Mouse (Mus musculus) liver, adult 2 months (tissue): ENCODE data around the gene Rasip1. TPM values are rescaled to one million over a fixed set of nuclear protein-coding genes. Genes with fewer than 3 reads are reported as not detected.

ENCODE experiments used
- DNase-seq: peaks from one replicate; pipeline ENCODE4 v3.0.0-alpha.2; 2011; ENCODE audit warnings: low read depth, low spot score; ENCODE audit errors: extremely low read depth
- H3K27ac ChIP-seq: fragments of 200-500 bp; replicated peaks from 2 replicates; pipeline ENCODE4 v1.5.1; 2012; ENCODE audit warnings: low read depth, mild to moderate bottlenecking, control low read depth, inconsistent platforms, low read length; ENCODE audit not compliant: insufficient read depth
- H3K27me3 ChIP-seq: fragments of 200-500 bp; 2 replicates; pipeline ENCODE4 v1.6.1; 2012; ENCODE audit warnings: mild to moderate bottlenecking, moderate library complexity, low read length, inconsistent platforms; ENCODE audit not compliant: control insufficient read depth, insufficient read depth
- H3K36me3 ChIP-seq: fragments of 200-500 bp; 2 replicates; pipeline ENCODE4 v1.6.1; 2012; ENCODE audit warnings: low read length, inconsistent platforms; ENCODE audit not compliant: control insufficient read depth, insufficient read depth
- H3K4me1 ChIP-seq: fragments of 200-500 bp; 2 replicates; pipeline ENCODE4 v1.6.1; 2011; ENCODE audit warnings: low read length; ENCODE audit not compliant: control insufficient read depth, insufficient read depth
- H3K4me3 ChIP-seq: fragments of 200-500 bp; 2 replicates; pipeline ENCODE4 v1.5.1; 2011; ENCODE audit warnings: low read depth, mild to moderate bottlenecking, control low read depth, low read length, moderate library complexity; ENCODE audit not compliant: insufficient read depth
- H3K79me2 ChIP-seq: fragments of 200-500 bp; 2 replicates; pipeline ENCODE4 v1.6.1; 2012; ENCODE audit warnings: inconsistent platforms, mild to moderate bottlenecking, low read length, moderate library complexity; ENCODE audit not compliant: control insufficient read depth, insufficient read depth
- H3K9ac ChIP-seq: fragments of 200-500 bp; 2 replicates; pipeline ENCODE4 v1.6.1; 2012; ENCODE audit warnings: low read depth, mild to moderate bottlenecking, control low read depth, inconsistent platforms, low read length
- CTCF ChIP-seq: fragments of 200-500 bp; IDR thresholded peaks from 2 replicates; pipeline ENCODE4 v1.5.1; 2011; ENCODE audit warnings: low read depth, low read length, control low read depth
- POLR2A ChIP-seq: fragments of 200-500 bp; IDR thresholded peaks from 2 replicates; pipeline ENCODE4 v1.6.1; 2011; ENCODE audit warnings: low read length, control low read depth; ENCODE audit not compliant: insufficient read depth; ENCODE audit errors: extremely low read depth
- WGBS: fragments of 180-500 bp; shearing (Covaris S2); methylation state at CpG from one replicate; pipeline ENCODE4 v1.1.7; 2018; 5-methylcytosine and 5-hydroxymethylcytosine counted together
- polyA plus RNA-seq: library from polyadenylated mRNA; depleted of rRNA; stranded (reverse); fragments of >200 nt; gene quantifications from 2 replicates; pipeline ENCODE4 v1.2.3, GENCODE M21; 2012
- total RNA-seq: library from RNA; depleted of rRNA; stranded (reverse); fragments of >200 nt; gene quantifications from 2 replicates; pipeline ENCODE4 v1.2.3, GENCODE M21; 2014

The Rasip1 gene
- total and polyA plus RNA-seq, 2 experiments: 2.3 to 5.1 TPM

DNA sequence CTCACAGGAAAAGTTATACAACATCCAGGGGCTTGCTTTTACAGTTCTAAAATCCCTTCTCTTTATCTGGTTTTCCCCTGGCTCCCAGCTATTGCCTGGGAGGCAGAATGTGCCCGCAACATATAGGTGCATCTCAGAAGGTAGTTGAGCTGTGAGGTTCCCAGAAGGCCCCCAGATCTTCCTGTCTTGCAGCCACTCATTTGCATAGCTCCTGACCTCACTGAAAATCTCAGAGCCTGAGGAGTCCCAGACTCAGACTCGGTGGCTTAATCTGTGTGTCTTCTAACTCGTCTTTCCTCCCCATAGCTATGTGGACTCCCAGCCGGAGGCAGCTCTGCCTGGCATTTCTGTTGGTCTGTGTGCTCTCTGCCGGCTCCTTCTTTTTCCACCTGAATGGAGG, 9.0 kb upstream of the Rasip1 start:
- Histone ChIP-seq H3K36me3 (no peaks in the 10 kb centered on the region), H3K9ac (no peak overlapping the region), H3K27me3 (no peaks in the 10 kb centered on the region), H3K27ac (no peak overlapping the region), H3K4me1 (peaks cover 10% of the 10 kb centered on the region), H3K4me3 (no peak overlapping the region), H3K79me2 (no peaks in the 10 kb centered on the region)
- DNase-seq: no peak
- 91% methylated on average over 5 of the region's 5 CpGs for WGBS
- TF ChIP-seq CTCF: no peak
- TF ChIP-seq POLR2A: no peak

DNA sequence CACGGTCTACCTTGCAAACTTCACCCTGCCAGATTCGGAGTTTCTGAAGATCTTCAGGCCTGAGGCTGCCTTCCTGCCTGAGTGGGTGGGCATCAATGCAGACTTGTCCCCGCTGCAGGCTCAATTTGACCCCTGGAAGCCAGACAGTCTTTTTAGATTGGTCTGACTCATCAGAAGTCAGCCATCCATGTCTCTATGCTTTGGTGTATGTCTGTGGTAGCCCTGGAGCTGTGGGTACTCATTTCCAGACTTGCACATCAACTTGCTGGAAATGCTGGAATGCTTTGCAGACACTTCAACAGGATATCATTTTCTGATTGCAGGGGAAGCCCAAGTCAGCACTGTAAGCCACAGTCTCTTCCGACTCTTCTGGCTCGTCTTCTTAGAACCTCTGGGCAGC, 7.7 kb upstream of the Rasip1 start:
- H3K9ac ChIP-seq: no peak overlapping the region
- no peak overlapping the region for H3K27ac ChIP-seq
- no peaks in the 10 kb centered on the region for H3K27me3 ChIP-seq
- DNase-seq: no peak
- no peak overlapping the region for H3K4me3 ChIP-seq
- H3K36me3 ChIP-seq: no peaks in the 10 kb centered on the region
- TF ChIP-seq POLR2A (no peak), CTCF (no peak)
- H3K79me2 ChIP-seq: no peaks in the 10 kb centered on the region
- H3K4me1 ChIP-seq: peaks cover 8% of the 10 kb centered on the region
- 84% methylated on average over 5 of the region's 5 CpGs for WGBS

DNA sequence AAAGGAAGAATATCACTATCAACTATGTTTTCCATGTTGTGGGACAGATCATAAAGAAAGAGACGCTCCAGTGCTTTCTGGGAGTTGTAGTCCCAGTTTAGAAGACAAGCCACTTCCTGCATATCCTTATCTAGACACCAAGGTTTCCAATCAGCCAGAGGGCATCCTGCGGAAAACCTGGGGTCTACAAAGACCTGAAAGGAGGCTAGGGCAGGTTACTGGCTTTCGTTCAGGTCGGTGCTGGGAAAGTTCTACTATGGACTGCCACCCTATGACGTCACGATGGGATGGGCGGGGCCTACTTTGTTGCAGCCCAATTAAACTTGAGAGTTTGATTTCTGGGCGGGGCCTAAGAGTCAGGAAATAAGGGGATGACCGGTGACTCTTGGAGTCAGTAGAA, 5.8 kb upstream of the Rasip1 start, which contains the start of gene Izumo1:
Izumo1 (plus strand) TSS at position 369 of the 400 bp plus-strand sequence.
- TF ChIP-seq CTCF (no peak), POLR2A (no peak)
- no peaks in the 10 kb centered on the region; the same call in 1 of the 2 replicates for H3K4me1 ChIP-seq
- no peaks in the 10 kb centered on the region for H3K79me2 ChIP-seq
- H3K36me3 ChIP-seq: no peaks in the 10 kb centered on the region
- H3K27ac ChIP-seq: no peak within 1 kb of the TSS
- H3K27me3 ChIP-seq: no peaks in the 10 kb centered on the region
- no peak within 1 kb of the TSS for H3K9ac ChIP-seq
- no peak within 1 kb of the TSS for H3K4me3 ChIP-seq
- 32% methylated on average over 9 of the region's 9 CpGs for WGBS
- no peak for DNase-seq

DNA sequence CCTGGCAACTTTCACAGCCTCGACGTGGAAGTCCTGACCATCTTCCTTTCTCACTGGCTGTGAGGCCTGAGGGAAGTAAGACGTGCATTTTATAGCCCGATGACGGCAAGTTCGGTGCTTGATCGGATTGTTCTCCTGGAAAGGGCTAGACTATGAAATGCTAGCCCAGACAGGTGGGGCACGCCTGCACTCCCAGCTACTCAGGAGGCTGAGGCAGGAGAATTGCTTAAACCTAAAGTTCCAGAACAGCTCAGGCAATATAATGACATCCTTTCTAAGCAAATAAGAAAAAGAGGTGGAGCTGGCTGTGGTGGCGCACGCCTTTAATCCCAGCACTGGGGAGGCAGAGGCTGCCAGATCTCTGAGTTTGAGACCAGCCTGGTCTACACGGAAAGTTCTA, 3.8 kb upstream of the Rasip1 start:
- Histone ChIP-seq H3K4me1 (no peaks in the 10 kb centered on the region), H3K27ac (no peak overlapping the region), H3K4me3 (no peak overlapping the region), H3K36me3 (no peaks in the 10 kb centered on the region), H3K27me3 (no peaks in the 10 kb centered on the region), H3K79me2 (no peaks in the 10 kb centered on the region), H3K9ac (no peak overlapping the region)
- WGBS: 95% methylated on average over 11 of the region's 11 CpGs
- TF ChIP-seq POLR2A (no peak), CTCF (no peak)
- peak; percentile 21 for DNase-seq

DNA sequence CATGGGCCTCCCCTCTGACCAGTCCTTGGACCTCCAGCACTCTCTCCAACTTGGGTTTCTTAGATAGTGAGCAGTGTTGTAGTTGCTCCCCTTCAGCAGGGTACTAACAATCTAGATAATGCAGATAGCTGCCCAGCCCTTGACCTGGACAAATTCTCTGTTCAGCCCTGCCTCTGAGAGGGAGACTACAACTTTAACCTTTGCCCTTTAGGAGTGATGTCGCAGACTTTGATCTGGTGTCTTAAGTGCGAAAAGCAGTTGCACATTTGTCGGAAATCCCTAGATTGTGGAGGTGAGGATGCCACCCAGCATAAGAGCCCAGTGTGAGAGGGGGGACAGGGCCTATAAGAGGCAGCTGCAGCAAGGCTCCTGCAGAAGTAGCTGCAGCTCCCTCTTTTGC, 2.6 kb upstream of the Rasip1 start:
- no peak overlapping the region for H3K4me3 ChIP-seq
- no peaks in the 10 kb centered on the region for H3K36me3 ChIP-seq
- H3K9ac ChIP-seq: no peak overlapping the region
- WGBS: 89% methylated on average over 3 of the region's 3 CpGs
- H3K27ac ChIP-seq: no peak overlapping the region
- H3K27me3 ChIP-seq: no peaks in the 10 kb centered on the region
- H3K79me2 ChIP-seq: no peaks in the 10 kb centered on the region
- TF ChIP-seq POLR2A (no peak), CTCF (no peak)
- no peaks in the 10 kb centered on the region for H3K4me1 ChIP-seq
- DNase-seq: no peak

DNA sequence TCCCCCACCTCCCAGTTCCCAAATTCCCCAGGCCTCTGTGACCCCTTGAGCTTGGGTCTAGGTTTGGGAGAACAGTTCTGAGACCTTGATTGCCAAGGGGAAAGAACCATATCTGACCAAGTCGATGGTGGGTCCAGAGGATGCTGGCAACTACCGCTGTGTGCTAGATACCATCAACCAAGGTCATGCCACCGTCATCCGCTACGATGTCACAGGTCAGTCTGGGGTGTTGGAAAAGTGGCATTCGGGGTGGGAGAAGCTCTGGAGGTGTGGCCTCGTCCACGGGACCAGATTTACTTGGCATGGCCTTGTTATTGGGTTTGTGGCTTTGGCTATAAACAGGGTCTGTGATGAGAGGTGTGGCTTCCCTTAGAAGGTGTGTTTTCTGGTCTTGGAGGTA, 1.8 kb upstream of the Rasip1 start:
- DNase-seq: no peak
- Histone ChIP-seq H3K27me3 (no peaks in the 10 kb centered on the region), H3K79me2 (no peaks in the 10 kb centered on the region), H3K4me3 (no peak overlapping the region), H3K27ac (no peak overlapping the region), H3K4me1 (no peaks in the 10 kb centered on the region), H3K36me3 (no peaks in the 10 kb centered on the region), H3K9ac (no peak overlapping the region)
- TF ChIP-seq POLR2A (no peak), CTCF (no peak)
- 88% methylated on average over 8 of the region's 8 CpGs for WGBS
